Mouse (Mus musculus) ES-Bruce4 (cell line): Measurements from ENCODE around the gene Clint1.

Experiments
- CTCF ChIP-seq: IDR thresholded peaks from one replicate; pipeline ENCODE4 v1.8.1; 2011; ENCODE audit warnings: low read depth, low read length
- EP300 ChIP-seq: IDR thresholded peaks from 2 replicates; pipeline ENCODE4 v1.6.1; 2011; ENCODE audit warnings: low read depth, low read length; ENCODE audit not compliant: insufficient read depth

DNA sequence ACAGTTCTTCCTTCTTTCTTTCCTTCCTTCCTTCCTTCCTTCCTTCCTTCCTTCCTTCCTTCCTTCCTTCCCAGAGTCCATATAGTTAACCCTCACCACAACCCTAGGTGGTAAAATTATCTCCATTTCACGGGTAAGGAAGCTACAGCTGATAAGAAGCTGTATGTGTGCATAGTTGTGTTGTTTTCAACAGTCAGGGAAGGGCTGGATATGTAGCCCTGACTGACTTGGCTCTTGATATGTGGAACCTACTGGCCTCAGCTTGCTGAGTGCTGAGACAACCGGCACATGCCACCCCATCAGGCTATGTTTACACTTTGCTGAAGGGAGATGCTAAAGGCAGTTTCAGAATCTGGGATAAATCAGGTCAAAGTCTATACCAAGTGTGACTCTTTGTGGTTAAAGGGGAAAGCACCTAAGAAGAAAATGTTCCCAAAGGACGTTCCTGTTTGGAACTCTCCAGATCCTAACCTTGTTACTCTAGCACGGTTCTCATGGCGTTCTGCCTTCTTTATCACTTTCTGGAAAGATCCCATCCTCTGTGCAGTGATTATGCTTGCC lies 14.5 kb upstream of the Clint1 start:
- TF ChIP-seq EP300, result no peak
- TF ChIP-seq CTCF, result no peak
